Mouse (Mus musculus): ENCODE measurements around the gene Fat3. TPM values are rescaled to one million over a fixed set of nuclear protein-coding genes. Genes with fewer than 3 reads are reported as not detected.

Fat3 gene
- polyA plus RNA-seq, 1 experiment from 2014 or later = 2.3 TPM

- no peaks in the 10 kb centered on the region for H3K79me2 ChIP-seq (ENCODE audit: inconsistent target)
- no peak overlapping the region for H3K4me3 ChIP-seq (ENCODE audit: inconsistent target)
- no peak overlapping the region for H3K27ac ChIP-seq
- WGBS (ENCODE audit: missing documents) = 73% methylated on average over 5 of the region's 5 CpGs
- H3K36me3 ChIP-seq (ENCODE audit: inconsistent target) = no peaks in the 10 kb centered on the region
These were observed 139.3 kb downstream of the Fat3 start for GRCm38 (mm10) chr9:16361811-16362210.

GRCm38 (mm10) chr9:16356636-16357035, 144.4 kb downstream of the Fat3 start:
- Histone ChIP-seq H3K27ac (no peak overlapping the region), H3K4me3 (ENCODE audit: inconsistent target) (no peak overlapping the region), H3K79me2 (ENCODE audit: inconsistent target) (no peaks in the 10 kb centered on the region), H3K36me3 (ENCODE audit: inconsistent target) (no peaks in the 10 kb centered on the region)
- WGBS (ENCODE audit: missing documents) = 88% methylated on average over 4 of the region's 4 CpGs

- no peak overlapping the region for H3K27ac ChIP-seq
- 38% methylated on average over 1 of the region's 1 CpGs for WGBS (ENCODE audit: missing documents)
- no peak overlapping the region for H3K4me3 ChIP-seq (ENCODE audit: inconsistent target)
- no peaks in the 10 kb centered on the region for H3K36me3 ChIP-seq (ENCODE audit: inconsistent target)
- H3K79me2 ChIP-seq (ENCODE audit: inconsistent target) = no peaks in the 10 kb centered on the region
These were observed 146.2 kb downstream of the Fat3 start for GRCm38 (mm10) chr9:16354906-16355305.

- H3K36me3 ChIP-seq (ENCODE audit: inconsistent target) = no peaks in the 10 kb centered on the region
- 67% methylated on average over 4 of the region's 4 CpGs for WGBS (ENCODE audit: missing documents)
- H3K79me2 ChIP-seq (ENCODE audit: inconsistent target) = no peaks in the 10 kb centered on the region
- H3K4me3 ChIP-seq (ENCODE audit: inconsistent target) = no peak overlapping the region
- no peak overlapping the region for H3K27ac ChIP-seq
These were observed 147.9 kb downstream of the Fat3 start for GRCm38 (mm10) chr9:16353049-16353724.

- no peak overlapping the region for H3K4me3 ChIP-seq (ENCODE audit: inconsistent target)
- H3K36me3 ChIP-seq (ENCODE audit: inconsistent target) = no peaks in the 10 kb centered on the region
- H3K27ac ChIP-seq = no peak overlapping the region
- WGBS (ENCODE audit: missing documents) = 88% methylated on average over 3 of the region's 4 CpGs
- no peaks in the 10 kb centered on the region for H3K79me2 ChIP-seq (ENCODE audit: inconsistent target)
These were observed 148.5 kb downstream of the Fat3 start for GRCm38 (mm10) chr9:16352486-16353048.

GRCm38 (mm10) chr9:16344902-16345855, 155.9 kb downstream of the Fat3 start:
- 89% methylated on average over 11 of the region's 11 CpGs for WGBS (ENCODE audit: missing documents)

GRCm38 (mm10) chr9:16343191-16343590, 157.9 kb downstream of the Fat3 start:
- no peak overlapping the region for H3K4me3 ChIP-seq (ENCODE audit: inconsistent target)
- H3K27ac ChIP-seq = no peak overlapping the region
- H3K36me3 ChIP-seq (ENCODE audit: inconsistent target) = no peaks in the 10 kb centered on the region
- H3K79me2 ChIP-seq (ENCODE audit: inconsistent target) = no peaks in the 10 kb centered on the region
- WGBS (ENCODE audit: missing documents) = 98% methylated on average over 2 of the region's 2 CpGs

More at GRCm38 (mm10) chr9:16344902-16345855, 155.9 kb downstream of the Fat3 start:
- no peaks in the 10 kb centered on the region for H3K79me2 ChIP-seq (ENCODE audit: inconsistent target)
- H3K4me3 ChIP-seq (ENCODE audit: inconsistent target) = no peak overlapping the region
- H3K36me3 ChIP-seq (ENCODE audit: inconsistent target) = no peaks in the 10 kb centered on the region
- H3K27ac ChIP-seq = no peak overlapping the region

- Histone ChIP-seq H3K4me3 (ENCODE audit: inconsistent target) (no peak overlapping the region), H3K27ac (no peak overlapping the region), H3K79me2 (ENCODE audit: inconsistent target) (no peaks in the 10 kb centered on the region), H3K36me3 (ENCODE audit: inconsistent target) (no peaks in the 10 kb centered on the region)
- 98% methylated on average over 8 of the region's 8 CpGs for WGBS (ENCODE audit: missing documents)
These were observed 158.5 kb downstream of the Fat3 start for GRCm38 (mm10) chr9:16342577-16342976.

GRCm38 (mm10) chr9:16330290-16330984, 170.6 kb downstream of the Fat3 start:
- 73% methylated on average over 3 of the region's 3 CpGs for WGBS (ENCODE audit: missing documents)
- H3K79me2 ChIP-seq (ENCODE audit: inconsistent target) = no peaks in the 10 kb centered on the region
- no peak overlapping the region for H3K27ac ChIP-seq
- no peaks in the 10 kb centered on the region for H3K36me3 ChIP-seq (ENCODE audit: inconsistent target)
- H3K4me3 ChIP-seq (ENCODE audit: inconsistent target) = no peak overlapping the region

- no peak overlapping the region for H3K27ac ChIP-seq
- no peaks in the 10 kb centered on the region for H3K79me2 ChIP-seq (ENCODE audit: inconsistent target)
- WGBS (ENCODE audit: missing documents) = no CpG with 5 or more reads among the region's 1 CpGs
- H3K4me3 ChIP-seq (ENCODE audit: inconsistent target) = no peak overlapping the region
- H3K36me3 ChIP-seq (ENCODE audit: inconsistent target) = no peaks in the 10 kb centered on the region
These were observed 182.1 kb downstream of the Fat3 start for GRCm38 (mm10) chr9:16318957-16319356.

GRCm38 (mm10) chr9:16312599-16313197, 188.4 kb downstream of the Fat3 start:
- peak overlapping the region; percentile 100 for H3K27ac ChIP-seq
- 0% methylated on average over 4 of the region's 4 CpGs for WGBS (ENCODE audit: missing documents)
- no peak overlapping the region for H3K4me3 ChIP-seq (ENCODE audit: inconsistent target)
- no peaks in the 10 kb centered on the region for H3K79me2 ChIP-seq (ENCODE audit: inconsistent target)
- H3K36me3 ChIP-seq (ENCODE audit: inconsistent target) = no peaks in the 10 kb centered on the region

GRCm38 (mm10) chr9:16310855-16311848, 189.9 kb downstream of the Fat3 start:
- Histone ChIP-seq H3K27ac (peak overlapping the region; percentile 100), H3K36me3 (ENCODE audit: inconsistent target) (no peaks in the 10 kb centered on the region), H3K79me2 (ENCODE audit: inconsistent target) (no peaks in the 10 kb centered on the region), H3K4me3 (ENCODE audit: inconsistent target) (no peak overlapping the region)
- 78% methylated on average over 5 of the region's 5 CpGs for WGBS (ENCODE audit: missing documents)

- H3K27ac ChIP-seq = peak overlapping the region; percentile 100
- H3K79me2 ChIP-seq (ENCODE audit: inconsistent target) = no peaks in the 10 kb centered on the region
- 70% methylated on average over 4 of the region's 4 CpGs for WGBS (ENCODE audit: missing documents)
- no peak overlapping the region for H3K4me3 ChIP-seq (ENCODE audit: inconsistent target)
- no peaks in the 10 kb centered on the region for H3K36me3 ChIP-seq (ENCODE audit: inconsistent target)
These were observed 190.8 kb downstream of the Fat3 start for GRCm38 (mm10) chr9:16310305-16310704.

Measured in macrophage (primary cell).